Mouse (Mus musculus): Measurements from ENCODE around the gene Fbxl7.

Gene Fbxl7

DNA sequence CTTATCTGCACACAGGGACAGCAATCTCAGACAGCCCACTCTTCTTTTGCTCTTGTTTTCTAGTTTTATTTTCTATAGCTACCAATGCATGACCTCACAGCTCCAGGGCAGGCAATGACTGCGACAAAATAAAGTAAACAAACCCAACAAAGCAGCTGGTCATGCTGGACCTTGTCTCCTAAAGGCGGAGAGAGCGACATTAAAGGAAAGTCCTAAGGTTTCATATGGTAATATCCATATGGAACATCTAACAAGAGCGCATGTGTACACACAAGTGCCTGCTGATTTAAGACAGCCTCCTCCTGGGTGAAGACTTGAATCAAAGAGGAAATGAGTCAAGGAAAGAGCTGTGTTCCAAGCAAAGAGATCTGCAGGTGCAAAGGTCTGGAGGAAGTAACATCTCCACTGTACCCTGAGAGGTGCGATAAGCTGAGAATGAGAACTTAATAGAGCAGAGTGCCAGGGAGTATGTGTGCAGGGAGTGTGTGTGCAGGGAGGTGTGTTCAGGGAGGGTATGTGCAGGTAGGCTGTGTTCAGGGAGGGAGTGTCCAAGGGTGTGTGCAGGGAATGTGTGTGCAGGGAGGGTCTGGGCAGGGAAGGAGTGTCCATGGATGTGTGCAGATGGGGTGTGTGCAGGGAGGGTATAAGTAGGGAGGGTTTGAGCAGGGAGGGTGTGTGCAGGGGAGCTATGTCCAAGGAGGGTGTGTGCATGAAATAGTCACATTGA is 193.3 kb downstream of the Fbxl7 start:
- in situ Hi-C loops (cut with MseI, MboI), result no loop called here

- in situ Hi-C loops (cut with MseI, MboI), result no loop called here
Measured at GRCm38 (mm10) chr15:26693075-26693474, 202.3 kb downstream of the Fbxl7 start.

DNA sequence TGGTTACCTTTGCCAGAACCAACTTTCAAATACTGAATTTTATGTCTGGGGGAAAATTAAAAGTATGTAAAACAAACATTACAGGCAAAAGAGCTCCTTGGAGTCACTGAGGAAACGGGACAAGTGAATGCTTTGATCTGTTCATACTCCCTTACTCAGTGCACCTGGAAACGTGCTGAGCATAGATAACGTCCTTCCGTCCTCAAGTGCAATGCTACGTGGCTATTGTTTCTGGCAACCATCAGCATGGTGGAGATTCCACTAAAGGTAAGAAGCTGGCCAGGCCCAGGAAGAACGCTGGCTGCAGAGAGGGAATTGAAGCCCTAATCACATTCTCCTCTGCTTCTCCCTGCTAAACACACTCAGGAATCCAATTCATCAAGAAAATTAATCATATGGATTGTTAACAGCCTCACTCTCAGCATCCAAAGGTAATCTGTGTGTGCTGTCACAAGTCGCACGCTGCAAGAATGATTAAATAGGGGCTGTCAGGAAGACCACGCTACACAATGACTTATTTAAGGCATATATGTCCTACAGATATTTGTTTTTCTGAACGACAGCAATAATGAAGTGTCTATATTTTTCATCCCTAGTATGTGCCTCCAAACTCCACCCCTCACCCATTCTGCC is 206.8 kb downstream of the Fbxl7 start:
- in situ Hi-C loops (cut with MseI, MboI), result no loop called here

GRCm38 (mm10) chr15:26687729-26688128 is 207.7 kb downstream of the Fbxl7 start:
- in situ Hi-C loops (cut with MseI, MboI), result no loop called here

DNA sequence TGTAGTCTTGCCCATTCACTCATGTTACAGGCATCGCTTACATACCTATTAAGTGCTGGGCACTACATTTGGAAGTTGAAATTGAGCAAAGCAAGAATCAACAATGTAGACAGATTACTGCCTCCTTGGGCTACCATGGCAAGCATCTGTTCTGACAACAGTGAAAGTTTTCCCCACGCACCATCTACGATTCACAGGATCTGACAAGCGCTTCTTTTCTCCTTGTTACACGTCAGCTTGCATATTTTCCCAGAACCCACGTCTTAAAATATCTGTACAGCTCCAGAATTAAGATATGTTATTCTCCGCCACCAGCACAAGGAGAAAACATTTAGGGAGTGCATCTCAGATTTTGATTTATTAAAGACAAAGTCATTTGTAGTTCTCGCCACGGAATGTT is 213.1 kb downstream of the Fbxl7 start:
- in situ Hi-C loops (cut with MseI, MboI), result no loop called here

DNA sequence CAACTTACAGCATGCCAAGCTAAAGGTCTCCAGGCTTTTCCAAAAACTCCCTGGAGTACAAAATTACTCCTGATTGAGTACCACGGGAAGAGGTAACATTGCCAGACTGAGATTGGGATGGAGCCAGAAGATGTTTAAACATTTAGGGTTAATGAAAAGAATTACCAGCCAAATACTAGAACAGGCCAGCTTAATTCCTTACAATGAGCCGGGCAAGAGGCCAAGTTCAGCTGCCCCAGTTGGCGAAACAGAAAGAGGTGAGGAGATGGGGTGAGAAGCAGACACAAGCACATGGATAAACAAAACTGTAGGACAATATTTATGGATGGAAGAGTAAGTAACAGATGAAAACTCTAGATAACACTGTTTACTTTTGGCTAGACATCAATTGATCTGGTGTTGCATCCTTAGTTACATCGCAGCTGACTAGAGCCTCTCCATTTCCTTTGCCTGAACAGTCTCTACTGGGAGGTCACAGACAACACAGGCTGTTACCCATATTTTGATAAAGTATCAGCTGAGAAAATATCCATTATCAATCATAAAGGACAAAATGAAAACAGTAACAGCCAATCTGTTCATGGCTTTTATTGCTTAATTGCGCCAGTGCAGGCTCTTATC is 222.0 kb downstream of the Fbxl7 start:
- in situ Hi-C loops (cut with MseI, MboI), result no loop called here

DNA sequence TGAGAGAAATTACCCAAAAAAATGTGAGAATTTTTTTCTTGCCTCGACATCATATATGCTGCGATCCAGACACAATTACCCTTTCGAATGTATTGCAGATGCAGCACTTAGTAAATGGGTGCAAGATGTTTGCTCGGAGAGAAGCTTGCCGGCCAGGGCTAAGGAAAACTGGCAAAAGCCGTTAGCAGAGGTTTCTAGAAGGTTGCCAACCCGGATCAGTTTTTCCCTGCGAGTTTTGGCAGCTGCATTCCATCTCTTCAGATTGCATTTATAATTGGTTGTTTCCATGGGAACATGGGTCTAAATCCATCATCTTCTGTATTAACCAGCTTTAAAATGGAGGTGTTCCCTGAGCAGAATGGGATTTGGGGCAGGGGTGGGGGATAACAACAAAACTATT is 240.4 kb downstream of the Fbxl7 start:
- in situ Hi-C loops (cut with MseI, MboI), result no loop called here

- in situ Hi-C loops (cut with MseI, MboI), result loop anchor here in 1 of 2 experiments (25.0 kb wide), 1 partner anchor 545 kb away; no protein-coding TSS in a partner anchor
Measured at GRCm38 (mm10) chr15:26642563-26642962, 252.8 kb downstream of the Fbxl7 start.

DNA sequence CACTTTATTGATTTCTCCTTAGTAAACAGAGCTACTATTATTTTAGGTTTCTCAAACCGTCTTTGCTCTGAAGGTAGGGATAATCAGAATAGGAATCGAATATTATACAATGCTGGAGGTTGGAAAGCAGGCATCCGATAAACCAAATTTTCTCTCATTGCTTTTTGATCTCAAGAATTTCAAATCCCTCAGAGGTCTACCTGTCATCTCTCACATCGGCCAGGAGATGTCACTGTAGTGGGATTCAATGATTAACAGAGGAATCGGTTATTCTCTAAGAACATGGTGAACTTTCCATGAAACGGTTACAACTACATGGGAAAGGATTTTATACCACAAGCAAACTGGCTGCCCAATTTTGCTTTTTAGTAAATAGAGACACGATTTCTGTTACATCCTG is 255.7 kb downstream of the Fbxl7 start:
- in situ Hi-C loops (cut with MseI, MboI), result loop anchor here in 1 of 2 experiments (25.0 kb wide), 1 partner anchor 548 kb away; no protein-coding TSS in a partner anchor

GRCm38 (mm10) chr15:26635591-26635990 is 259.8 kb downstream of the Fbxl7 start:
- in situ Hi-C loops (cut with MseI, MboI), result loop anchor here in 1 of 2 experiments (25.0 kb wide), 1 partner anchor 552 kb away; no protein-coding TSS in a partner anchor

GRCm38 (mm10) chr15:26628181-26628580 is 267.2 kb downstream of the Fbxl7 start:
- in situ Hi-C loops (cut with MseI, MboI), result loop anchor here in 1 of 2 experiments (25.0 kb wide), 1 partner anchor 559 kb away; no protein-coding TSS in a partner anchor

- in situ Hi-C loops (cut with MseI, MboI), result no loop called here
Measured at GRCm38 (mm10) chr15:26623242-26623641, 272.1 kb downstream of the Fbxl7 start.

DNA sequence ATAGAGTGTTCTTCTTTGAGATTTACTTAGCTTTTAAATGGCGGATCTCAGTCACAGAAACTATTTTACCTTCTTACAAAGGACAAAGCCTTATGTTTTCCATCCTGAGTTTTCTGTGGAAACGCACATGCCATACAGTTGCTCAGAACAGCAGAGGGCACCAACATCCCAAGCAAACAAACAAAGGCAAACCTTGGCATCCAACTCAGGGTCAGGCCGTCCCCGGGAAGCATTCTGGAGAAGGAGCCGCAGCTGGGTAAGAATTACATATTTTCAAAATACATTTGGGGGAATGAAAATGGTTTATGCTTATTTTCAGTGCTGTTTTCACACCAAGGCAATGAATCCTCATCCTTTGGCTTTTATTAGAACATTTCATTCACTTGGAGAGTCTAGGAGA is 275.1 kb downstream of the Fbxl7 start:
- in situ Hi-C loops (cut with MseI, MboI), result no loop called here

DNA sequence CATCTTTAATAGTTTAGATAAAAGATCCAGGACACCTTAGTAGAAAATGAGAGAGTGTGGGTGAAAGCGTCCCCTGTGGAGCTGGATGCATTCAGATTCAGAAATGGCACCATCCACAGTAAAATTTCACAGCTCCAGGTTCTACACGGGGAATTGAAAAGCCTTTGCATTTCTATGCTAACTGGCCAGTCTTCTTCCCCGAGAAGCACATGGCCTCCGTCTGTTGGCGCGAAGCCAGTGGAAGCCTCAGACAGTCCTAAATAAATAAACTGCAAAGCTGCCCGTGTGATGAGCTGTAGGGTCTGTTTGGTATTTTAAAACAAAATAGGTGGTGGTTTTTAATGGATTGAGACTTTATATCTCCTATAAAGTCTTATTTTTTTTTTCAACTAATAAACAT is 276.2 kb downstream of the Fbxl7 start:
- in situ Hi-C loops (cut with MseI, MboI), result no loop called here

DNA sequence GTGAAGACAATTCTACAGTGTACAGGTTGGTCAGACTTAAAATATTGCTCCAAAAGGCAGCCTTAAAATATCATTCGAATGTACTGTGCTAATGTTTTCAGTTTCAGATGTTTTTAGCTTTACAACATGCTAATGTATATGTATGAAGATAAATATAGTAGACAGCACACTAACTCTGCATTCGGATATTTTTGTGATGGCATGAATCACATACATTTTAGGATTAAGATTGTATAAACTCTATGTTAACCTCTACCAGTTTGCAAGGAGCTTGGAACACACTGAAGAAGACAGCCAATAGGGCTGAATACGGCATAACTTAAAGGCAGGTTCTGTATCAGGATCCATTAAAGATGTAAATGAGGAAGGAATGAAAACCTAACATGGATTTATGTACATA is 299.1 kb downstream of the Fbxl7 start:
- in situ Hi-C loops (cut with MseI, MboI), result no loop called here

GRCm38 (mm10) chr15:26579947-26580709 is 315.3 kb downstream of the Fbxl7 start:
- in situ Hi-C loops (cut with MseI, MboI), result no loop called here

- in situ Hi-C loops (cut with MseI, MboI), result no loop called here
Measured at GRCm38 (mm10) chr15:26578500-26578899, 316.9 kb downstream of the Fbxl7 start.

GRCm38 (mm10) chr15:26566076-26566475 is 329.3 kb downstream of the Fbxl7 start:
- in situ Hi-C loops (cut with MseI, MboI), result no loop called here

- in situ Hi-C loops (cut with MseI, MboI), result no loop called here
Measured at GRCm38 (mm10) chr15:26553620-26554019, 341.8 kb downstream of the Fbxl7 start.

GRCm38 (mm10) chr15:26533997-26534700 is 361.2 kb downstream of the Fbxl7 start:
- in situ Hi-C loops (cut with MseI, MboI), result no loop called here

DNA sequence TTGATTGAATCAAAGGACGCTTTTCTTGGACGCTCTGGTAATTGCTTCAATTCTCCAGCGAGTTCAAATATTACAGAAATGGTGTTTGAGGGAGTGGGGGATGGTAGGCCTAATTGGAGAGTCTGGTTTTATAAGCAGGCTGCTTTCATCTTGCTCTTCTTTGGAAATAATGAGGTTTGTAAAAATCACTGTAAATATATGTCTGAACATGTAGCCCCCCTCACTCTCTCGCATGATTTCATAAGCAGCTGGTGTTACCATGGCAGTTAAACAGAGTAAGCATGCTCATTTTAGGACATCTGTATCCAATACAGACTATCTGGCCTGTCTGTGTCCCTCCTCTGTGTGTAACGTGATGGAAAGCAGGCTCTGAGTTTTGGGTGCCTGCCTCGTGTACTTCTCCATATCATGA is 376.2 kb downstream of the Fbxl7 start:
- in situ Hi-C loops (cut with MseI, MboI), result no loop called here

Measured in mouse trophoblast stem cell (cell line).